Mouse (Mus musculus): ENCODE measurements around the gene Gm7247.
"Not testable (repeated sequence)": the region's sequence is repeated elsewhere in the genome, so short reads cannot be mapped to it uniquely, and the experiment has no call there.

Gm7247 gene

GRCm38 (mm10) chr14:51592039-51592438, 230.5 kb downstream of the Gm7247 start, which contains the start of gene Gm17174:
Gm17174 (minus strand) TSS chr14:51592139.
- not testable (repeated sequence) for H3K36me3 ChIP-seq (ENCODE audit: control insufficient read depth, insufficient read depth, low read length, poor library complexity, severe bottlenecking); DNase-seq (ENCODE audit: low read depth, low spot score); H3K27me3 ChIP-seq (ENCODE audit: control insufficient read depth, insufficient read depth, low read length, poor library complexity, severe bottlenecking)

DNA sequence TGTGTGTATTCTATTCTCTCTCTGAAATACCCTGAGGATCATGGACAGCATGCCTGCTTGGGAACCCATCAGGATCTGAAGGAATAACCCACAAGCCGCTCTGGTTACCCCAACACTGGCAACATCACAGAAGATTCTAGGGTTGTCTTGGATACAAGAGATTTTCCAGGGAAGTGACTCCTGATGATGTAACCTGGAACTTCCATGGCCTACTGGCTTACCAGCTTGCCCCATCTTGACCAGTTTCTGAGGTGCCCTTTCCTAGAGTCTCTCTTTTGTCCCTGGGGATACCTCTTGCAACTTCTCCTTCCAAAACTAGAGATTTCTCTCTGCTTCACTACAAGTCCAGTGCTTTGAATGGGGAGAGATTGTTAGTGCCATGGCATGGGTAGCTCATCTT, 249.7 kb downstream of the Gm7247 start, which contains the start of gene Gm17078:
Gene Gm17078, minus strand, starts transcription at position 101 of the 400 bp plus-strand sequence.
- no peak for DNase-seq (ENCODE audit: low read depth, low spot score)
- Histone ChIP-seq H3K27me3 (ENCODE audit: control insufficient read depth, insufficient read depth, low read length, poor library complexity, severe bottlenecking) (no peaks in the 10 kb centered on the region), H3K36me3 (ENCODE audit: control insufficient read depth, insufficient read depth, low read length, poor library complexity, severe bottlenecking) (no peaks in the 10 kb centered on the region)
